Mouse (Mus musculus) MEL (cell line): Measurements from ENCODE around the gene Zfp281. TPM values are rescaled to one million over a fixed set of nuclear protein-coding genes. Genes with fewer than 3 reads are reported as not detected.

Experiments
- DNase-seq: peaks from one replicate; pipeline ENCODE4 v3.0.0; 2011; ENCODE audit warnings: low read depth, low spot score
- H3K27ac ChIP-seq: 2 replicates; pipeline ENCODE4 v1.5.1; 2012; ENCODE audit warnings: low read depth, mild to moderate bottlenecking, control low read depth, low read length, moderate library complexity; ENCODE audit not compliant: control insufficient read depth
- H3K27me3 ChIP-seq, 2 experiments: fragments of 150-350 bp in 1 of 2; sonication (generic) in 1 of 2; 2 replicates each; pipeline ENCODE4 v1.6.1; 2012; ENCODE audit warnings: low read length in 2 of 2, mild to moderate bottlenecking in 2 of 2, improper control_type of control experiment in 1 of 2, moderate library complexity in 1 of 2; ENCODE audit not compliant: insufficient read depth in 2 of 2, control insufficient read depth in 1 of 2
- H3K36me3 ChIP-seq, 2 experiments: 2 replicates each; pipeline ENCODE4 v1.6.1; 2012 to 2014; ENCODE audit warnings: low read length in 2 of 2, improper control_type of control experiment in 1 of 2, inconsistent platforms in 1 of 2, mild to moderate bottlenecking in 1 of 2; ENCODE audit not compliant: insufficient read depth in 2 of 2, control insufficient read depth in 1 of 2
- H3K4me1 ChIP-seq, 2 experiments: fragments of 150-350 bp in 1 of 2; sonication (generic) in 1 of 2; 2 replicates each; pipeline ENCODE4 v1.6.1; 2012; ENCODE audit warnings: low read length in 2 of 2, improper control_type of control experiment in 1 of 2, mild to moderate bottlenecking in 1 of 2; ENCODE audit not compliant: insufficient read depth in 2 of 2, control insufficient read depth in 1 of 2
- H3K4me3 ChIP-seq, 2 experiments: fragments of 150-350 bp in 1 of 2; sonication (generic) in 1 of 2; 2 replicates each; pipeline ENCODE4 v1.5.1; 2012; ENCODE audit warnings: low read depth in 2 of 2, low read length in 2 of 2, mild to moderate bottlenecking in 2 of 2, moderate library complexity in 2 of 2, control low read depth in 1 of 2, improper control_type of control experiment in 1 of 2; ENCODE audit not compliant: control insufficient read depth in 1 of 2, insufficient read depth in 1 of 2
- H3K79me2 ChIP-seq: 2 replicates; pipeline ENCODE4 v1.6.1; 2012; ENCODE audit warnings: mild to moderate bottlenecking, low read length, moderate library complexity; ENCODE audit not compliant: control insufficient read depth, poor library complexity, insufficient read depth
- H3K9ac ChIP-seq: 2 replicates; pipeline ENCODE4 v1.6.1; 2012; ENCODE audit warnings: low read depth, mild to moderate bottlenecking, control low read depth, low read length, moderate library complexity; ENCODE audit not compliant: control insufficient read depth, poor library complexity, severe bottlenecking
- H3K9me3 ChIP-seq: fragments of 150-350 bp; sonication (generic); replicated peaks from 2 replicates; pipeline ENCODE4 v1.6.1; 2012; ENCODE audit warnings: mild to moderate bottlenecking, low read length, improper control_type of control experiment, moderate library complexity; ENCODE audit not compliant: insufficient read depth
- ELF1 ChIP-seq: IDR thresholded peaks from 2 replicates; pipeline ENCODE4 v1.6.1; 2014; ENCODE audit warnings: low read depth, mild to moderate bottlenecking, inconsistent platforms, low read length, improper control_type of control experiment, moderate library complexity
- EP300 ChIP-seq, 2 experiments: IDR thresholded peaks; 2 replicates each; pipeline ENCODE4 v1.6.1; 2011; ENCODE audit warnings: improper control_type of control experiment in 2 of 2, low read length in 2 of 2, low read depth in 1 of 2, mild to moderate bottlenecking in 1 of 2
- GABPA ChIP-seq: IDR thresholded peaks from 2 replicates; pipeline ENCODE4 v1.6.1; 2012; ENCODE audit warnings: low read depth, mild to moderate bottlenecking, inconsistent platforms, low read length, improper control_type of control experiment, moderate library complexity
- HCFC1 ChIP-seq: IDR thresholded peaks from 2 replicates; pipeline ENCODE4 v1.6.1; 2012; ENCODE audit warnings: low read depth, mild to moderate bottlenecking, inconsistent platforms, low read length, improper control_type of control experiment, moderate library complexity
- KAT2A ChIP-seq: conservative IDR thresholded peaks from 2 replicates; pipeline ENCODE4 v1.6.1; 2012; ENCODE audit warnings: low read depth, low read length, improper control_type of control experiment, inconsistent platforms
- MAX ChIP-seq: IDR thresholded peaks from 2 replicates; pipeline ENCODE4 v1.6.1; 2011; ENCODE audit warnings: low read length, improper control_type of control experiment
- MEF2A ChIP-seq: IDR thresholded peaks from 2 replicates; pipeline ENCODE4 v1.6.1; 2014; ENCODE audit warnings: low read depth, mild to moderate bottlenecking, inconsistent platforms, low read length, improper control_type of control experiment; ENCODE audit not compliant: poor library complexity, insufficient replicate concordance, severe bottlenecking; ENCODE audit errors: extremely low read depth
- POLR2A ChIP-seq, 2 experiments: IDR thresholded peaks; 2 replicates each; pipeline ENCODE4 v1.6.1; 2011 to 2012; ENCODE audit warnings: low read length in 2 of 2, mild to moderate bottlenecking in 2 of 2, control low read depth in 1 of 2, improper control_type of control experiment in 1 of 2, low read depth in 1 of 2, moderate library complexity in 1 of 2; ENCODE audit not compliant: control insufficient read depth in 1 of 2, insufficient read depth in 1 of 2, poor library complexity in 1 of 2
- POLR2AphosphoS5 ChIP-seq: IDR thresholded peaks from 2 replicates; pipeline ENCODE4 v1.6.1; 2012; ENCODE audit warnings: low read depth, borderline replicate concordance, mild to moderate bottlenecking, inconsistent platforms, low read length, moderate library complexity, mixed read lengths
- RAD21 ChIP-seq: IDR thresholded peaks from 2 replicates; pipeline ENCODE4 v1.6.1; 2011; ENCODE audit warnings: mild to moderate bottlenecking, low read depth, low read length, improper control_type of control experiment
- SIN3A ChIP-seq: IDR thresholded peaks from 2 replicates; pipeline ENCODE4 v1.6.1; 2012; ENCODE audit warnings: low read length, improper control_type of control experiment, inconsistent platforms
- SMC3 ChIP-seq: IDR thresholded peaks from 2 replicates; pipeline ENCODE4 v1.6.1; 2011; ENCODE audit warnings: low read depth, low read length, improper control_type of control experiment
- TCF12 ChIP-seq: IDR thresholded peaks from 2 replicates; pipeline ENCODE4 v1.6.1; 2014; ENCODE audit warnings: low read depth, mild to moderate bottlenecking, inconsistent platforms, low read length, improper control_type of control experiment, moderate library complexity
- UBTF ChIP-seq: IDR thresholded peaks from 2 replicates; pipeline ENCODE4 v1.6.1; 2012; ENCODE audit warnings: low read depth, mild to moderate bottlenecking, inconsistent platforms, low read length, improper control_type of control experiment, moderate library complexity, borderline replicate concordance; ENCODE audit not compliant: insufficient read depth
- USF1 ChIP-seq: IDR thresholded peaks from 2 replicates; pipeline ENCODE4 v1.6.1; 2014; ENCODE audit warnings: low read depth, mild to moderate bottlenecking, inconsistent platforms, low read length, improper control_type of control experiment, moderate library complexity
- ZC3H11A ChIP-seq: IDR thresholded peaks from 2 replicates; pipeline ENCODE4 v1.6.1; 2012; ENCODE audit warnings: low read depth, mild to moderate bottlenecking, inconsistent platforms, low read length, improper control_type of control experiment
- ZNF384 ChIP-seq: IDR thresholded peaks from 2 replicates; pipeline ENCODE4 v1.6.1; 2012; ENCODE audit warnings: low read depth, mild to moderate bottlenecking, inconsistent platforms, low read length, improper control_type of control experiment
- polyA plus RNA-seq, 2 experiments: library from polyadenylated mRNA; stranded (reverse) in 1 of 2; unstranded in 1 of 2; fragments of >175 nt in 1 of 2; fragments of >200 nt in 1 of 2; gene quantifications; 2 replicates each; pipeline versions ENCODE4 v1.2.1 to v1.2.4; 2012; ENCODE audit warnings: low replicate concordance in 2 of 2, low read depth in 1 of 2; ENCODE audit not compliant: insufficient read length in 2 of 2, insufficient read depth in 1 of 2, missing spikeins in 1 of 2
- total RNA-seq: library from RNA; depleted of rRNA; stranded (reverse); fragments of 300-350 nt; gene quantifications from 2 replicates; pipeline ENCODE4 v1.2.3, GENCODE M21; 2012

The Zfp281 gene
- total and polyA plus RNA-seq, 3 experiments, result 10.5 to 12.4 TPM; not detected in 1

DNA sequence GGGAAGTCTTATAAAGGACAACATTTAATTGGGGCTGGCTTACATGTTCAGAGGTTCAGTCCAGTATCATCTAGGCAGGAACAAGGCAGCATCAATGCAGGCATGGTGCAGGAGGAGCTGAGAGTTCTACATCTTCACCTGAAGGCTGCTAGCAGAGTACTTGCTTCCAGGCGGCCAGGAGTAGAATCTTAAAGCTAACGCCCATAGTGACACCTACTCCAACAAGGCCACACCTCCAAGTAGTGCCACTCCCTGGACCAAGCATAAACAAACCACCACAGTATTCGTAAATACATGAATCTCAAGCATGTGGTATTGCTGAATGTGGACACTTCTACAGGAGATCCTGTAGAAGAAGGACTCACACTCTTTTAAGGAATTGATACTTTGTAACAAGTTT lies 18.0 kb downstream of the Zfp281 start:
- H3K79me2 ChIP-seq, result 0 out of 2 replicates have a peak, but pooled peaks cover 3% of the 10 kb centered on the region
- H3K27ac ChIP-seq, result no peak overlapping the region
- H3K9ac ChIP-seq, result no peak overlapping the region
- no peak overlapping the region for H3K4me3 ChIP-seq
- H3K4me1 ChIP-seq, result peaks cover 8 to 26% of the 10 kb centered on the region in 2 experiments
- H3K36me3 ChIP-seq, result peaks cover 0 to 23% of the 10 kb centered on the region in 2 experiments; a peak in 2 of 4 replicates
- H3K27me3 ChIP-seq, result no peaks in the 10 kb centered on the region
- H3K9me3 ChIP-seq, result no peaks in the 10 kb centered on the region
- no peak for TF ChIP-seq EP300 (IDR thresholded peaks at IDR 0.05; ENCODE audit: low read depth in 1 of 2, low read length in 2 of 2)
- no peak for TF ChIP-seq SMC3
- no peak for TF ChIP-seq MAX
- no peak for DNase-seq

DNA sequence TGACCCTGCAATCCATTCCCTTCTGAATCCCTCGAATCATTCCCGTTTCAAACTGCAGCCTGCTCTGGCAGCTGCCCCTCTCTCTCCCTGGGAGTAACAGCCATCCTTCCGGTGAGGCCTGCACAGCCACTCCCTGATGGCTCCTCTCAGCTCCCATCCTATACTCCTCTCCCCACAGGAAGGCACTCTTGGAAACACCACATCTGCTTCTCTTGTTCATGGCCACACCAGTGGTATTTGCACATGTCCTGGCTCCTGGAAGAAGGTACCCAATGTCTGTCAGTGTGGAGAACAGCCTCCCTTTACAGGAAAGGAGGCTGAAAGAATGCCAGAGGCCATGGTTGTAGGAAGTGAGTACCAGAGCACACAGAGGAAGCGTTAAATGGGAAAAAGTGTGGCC lies 19.8 kb downstream of the Zfp281 start:
- Histone ChIP-seq H3K4me1 (peaks cover 3 to 8% of the 10 kb centered on the region in 2 experiments), H3K9ac (no peak overlapping the region), H3K27me3 (no peaks in the 10 kb centered on the region), H3K36me3 (peaks cover 0 to 6% of the 10 kb centered on the region in 2 experiments; a peak in 2 of 4 replicates), H3K27ac (no peak overlapping the region), H3K79me2 (no peaks in the 10 kb centered on the region), H3K4me3 (no peak overlapping the region)
- no peak for DNase-seq
- TF ChIP-seq RAD21 (no peak), HCFC1 (no peak), GABPA (no peak), USF1 (no peak), ELF1 (no peak), SIN3A (no peak), SMC3 (no peak), UBTF (no peak), KAT2A (no peak), ZNF384 (no peak), POLR2AphosphoS5 (no peak), ZC3H11A (no peak), TCF12 (no peak), POLR2A (IDR thresholded peaks at IDR 0.05; ENCODE audit: control insufficient read depth in 1 of 2, insufficient read depth in 1 of 2, low read depth in 1 of 2, low read length in 2 of 2, poor library complexity in 1 of 2) (no peak), MEF2A (no peak)
- TF ChIP-seq, all 39 proteins: peak for 0
- no peaks in the 10 kb centered on the region for H3K9me3 ChIP-seq
